Mouse (Mus musculus) embryonic fibroblast, embryonic 13.5 days (primary cell): Measurements from ENCODE around the gene Csnk2b.

Experiments
- CTCF ChIP-seq: IDR thresholded peaks from 2 replicates; pipeline ENCODE4 v1.5.1; 2011; ENCODE audit warnings: mild to moderate bottlenecking, control low read depth, low read length, moderate library complexity, borderline replicate concordance; ENCODE audit not compliant: insufficient read depth
- POLR2A ChIP-seq: IDR thresholded peaks from 2 replicates; pipeline ENCODE4 v1.6.1; 2011; ENCODE audit warnings: low read depth, mild to moderate bottlenecking, control low read depth, low read length, moderate library complexity

DNA sequence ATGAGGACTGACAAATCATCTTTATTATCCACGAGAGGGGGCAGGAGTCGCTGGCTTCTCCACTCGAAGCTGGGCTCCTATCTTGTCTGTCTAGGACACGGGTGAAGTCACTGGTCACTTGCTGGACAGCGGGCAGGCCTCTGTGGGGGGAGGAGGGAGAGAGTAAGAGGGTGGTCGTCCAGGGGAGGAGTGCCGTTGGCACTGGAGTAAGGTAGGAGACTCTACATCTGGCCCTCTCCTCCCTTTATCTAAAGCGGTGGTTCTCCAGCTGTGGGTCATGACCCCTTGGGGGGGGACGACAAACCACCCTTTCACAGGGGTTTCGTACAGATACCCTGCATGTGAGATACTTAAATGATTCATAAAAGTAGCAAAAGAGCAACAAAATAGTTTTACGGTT, 7.1 kb upstream of the Csnk2b start:
- TF ChIP-seq CTCF (no peak), POLR2A (no peak)
